Mouse (Mus musculus) ovary, adult 18-20 months (tissue): Measurements from ENCODE around the gene Grik3.

Experiments used
- DNase-seq: peaks from one replicate; pipeline ENCODE4 v3.0.0; 2022; ENCODE audit warnings: low spot score, mixed read lengths

Grik3 gene

GRCm38 (mm10) chr4:125545768-125546220 is 55.3 kb downstream of the Grik3 start:
- no peak for DNase-seq

GRCm38 (mm10) chr4:125548190-125548589 is 57.7 kb downstream of the Grik3 start:
- DNase-seq = no peak

- no peak for DNase-seq
These were observed 63.3 kb downstream of the Grik3 start for GRCm38 (mm10) chr4:125553754-125554153.

- DNase-seq = no peak
These were observed 66.2 kb downstream of the Grik3 start for GRCm38 (mm10) chr4:125556405-125557308.

DNA sequence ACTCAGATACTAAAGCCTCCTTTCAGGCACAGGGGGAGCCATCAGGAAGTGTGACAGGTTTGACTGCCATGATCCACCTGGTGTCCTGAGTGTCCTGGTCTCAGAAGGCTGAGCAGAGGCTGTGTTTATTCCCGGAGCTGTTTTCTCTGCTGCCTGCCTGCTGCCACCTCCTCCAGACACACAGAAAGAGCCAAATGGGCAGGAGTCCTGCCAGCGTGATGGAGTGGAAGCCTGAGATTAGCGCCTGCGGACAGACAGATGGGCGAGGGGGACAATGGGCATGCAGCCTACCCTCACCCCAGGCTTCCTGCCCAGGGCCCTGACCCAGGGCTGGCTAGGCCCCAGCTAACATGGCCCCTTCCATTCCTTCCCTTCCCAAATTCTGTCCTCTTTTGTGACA is 69.1 kb downstream of the Grik3 start:
- no peak for DNase-seq

DNA sequence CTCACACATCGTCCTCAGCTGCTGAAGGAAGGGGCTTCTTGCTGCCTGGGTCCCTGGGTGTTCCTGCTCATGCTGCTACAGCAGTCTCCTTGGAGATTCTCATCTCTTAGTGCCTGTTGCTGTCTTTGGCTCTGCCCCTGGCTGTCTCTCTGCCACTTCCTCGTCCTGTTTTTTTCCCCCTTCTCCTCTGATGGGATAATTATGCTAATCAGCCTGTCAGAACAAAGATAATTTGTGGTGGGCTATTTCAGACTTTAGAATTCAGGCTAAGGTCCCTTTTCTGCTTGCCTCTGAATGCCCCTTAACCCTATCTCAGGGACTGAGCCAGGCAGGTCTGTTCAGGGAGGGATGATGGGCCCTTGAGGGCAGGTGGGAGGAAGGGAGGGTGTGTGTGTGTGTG is 70.3 kb downstream of the Grik3 start:
- no peak for DNase-seq

GRCm38 (mm10) chr4:125563579-125563978 is 73.1 kb downstream of the Grik3 start:
- DNase-seq = no peak

GRCm38 (mm10) chr4:125564008-125564710 is 73.7 kb downstream of the Grik3 start:
- DNase-seq = no peak

GRCm38 (mm10) chr4:125565711-125566439 is 75.4 kb downstream of the Grik3 start:
- no peak for DNase-seq

GRCm38 (mm10) chr4:125568210-125568609 is 77.7 kb downstream of the Grik3 start:
- DNase-seq = no peak

- DNase-seq = no peak
These were observed 81.3 kb downstream of the Grik3 start for GRCm38 (mm10) chr4:125571651-125572311.

- no peak for DNase-seq
These were observed 81.8 kb downstream of the Grik3 start for GRCm38 (mm10) chr4:125572312-125572663.

GRCm38 (mm10) chr4:125573000-125573399 is 82.5 kb downstream of the Grik3 start:
- DNase-seq = no peak

- DNase-seq = no peak
These were observed 83.6 kb downstream of the Grik3 start for GRCm38 (mm10) chr4:125573951-125574675.

DNA sequence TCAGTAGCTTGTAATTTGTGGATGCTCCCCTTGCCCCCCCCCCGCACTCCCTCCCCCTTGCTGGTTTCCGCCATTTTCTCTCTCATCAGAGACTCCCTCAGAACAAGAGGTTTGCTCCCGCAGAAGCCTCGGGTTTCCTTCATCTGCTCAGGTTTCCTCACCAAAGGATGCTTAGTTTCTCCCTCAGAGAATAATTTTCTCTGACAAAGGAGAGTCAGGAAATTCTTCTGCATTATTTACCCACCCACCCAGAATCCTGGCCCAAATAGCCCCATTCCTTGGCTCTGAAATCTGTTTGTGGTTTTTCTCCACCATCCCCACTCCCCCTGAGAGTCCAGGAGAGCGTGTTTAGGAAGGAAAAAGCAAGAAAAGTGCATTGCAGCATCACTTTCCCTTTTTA is 89.8 kb downstream of the Grik3 start:
- no peak for DNase-seq

- DNase-seq = no peak
These were observed 92.8 kb downstream of the Grik3 start for GRCm38 (mm10) chr4:125583272-125583671.

- DNase-seq = no peak
These were observed 93.4 kb downstream of the Grik3 start for GRCm38 (mm10) chr4:125583935-125584334.

- no peak for DNase-seq
These were observed 94.2 kb downstream of the Grik3 start for GRCm38 (mm10) chr4:125584676-125585075.

DNA sequence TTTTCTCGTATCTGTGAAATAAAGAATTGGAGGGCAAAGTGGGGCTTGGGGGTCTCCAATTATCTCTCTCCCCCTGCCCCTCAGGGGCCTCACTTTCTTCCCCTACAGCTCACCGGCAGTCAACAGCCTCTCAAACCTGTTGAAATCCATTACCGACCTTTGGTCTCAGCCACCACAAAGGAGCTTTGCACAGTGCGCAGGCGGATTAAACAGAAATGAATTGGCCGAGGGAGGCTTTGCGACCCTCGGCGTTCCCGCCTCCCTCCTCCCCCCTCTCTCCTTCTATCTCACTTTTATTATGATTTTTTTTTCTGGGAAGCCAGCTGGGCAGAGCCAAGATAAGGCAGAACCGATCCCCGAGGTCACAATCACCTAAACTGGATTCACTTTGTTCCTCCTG is 97.1 kb downstream of the Grik3 start:
- DNase-seq = no peak

DNA sequence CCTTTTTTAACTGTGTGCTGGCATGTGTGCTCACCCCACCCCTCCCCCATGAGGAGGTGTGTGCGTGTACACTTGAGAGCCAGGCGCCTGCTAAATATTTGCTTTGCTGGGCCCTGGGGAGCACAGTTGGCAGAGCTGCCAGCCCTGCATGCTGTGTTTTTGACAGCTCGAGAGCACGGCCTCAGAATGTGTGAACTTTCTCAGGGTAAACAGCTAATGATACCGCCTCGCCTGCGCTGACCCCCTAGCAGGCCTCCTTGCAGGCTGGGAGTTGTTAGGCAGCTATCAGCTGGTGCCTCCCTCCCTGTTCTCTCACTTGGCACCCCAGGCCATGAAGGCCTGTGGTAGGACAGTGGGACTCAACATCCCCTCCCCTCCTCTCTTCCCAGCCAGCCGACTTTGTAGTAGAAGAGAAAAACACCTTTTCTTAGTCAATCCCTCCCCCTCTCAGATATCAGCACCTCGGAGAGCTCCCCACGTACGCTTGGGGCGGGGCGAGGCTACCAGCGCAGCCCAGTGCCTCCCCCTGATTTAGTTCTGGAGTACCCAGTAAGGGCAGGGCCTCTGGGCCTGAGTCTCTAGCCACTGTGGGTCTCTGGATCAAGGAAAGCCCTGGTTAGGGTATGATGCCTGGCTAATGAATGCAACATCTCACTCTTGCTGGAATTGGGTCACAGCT is 99.9 kb downstream of the Grik3 start:
- DNase-seq = peak; percentile 8

GRCm38 (mm10) chr4:125592663-125593062 is 102.2 kb downstream of the Grik3 start:
- no peak for DNase-seq
